Mouse (Mus musculus): ENCODE measurements around the gene Olfr934.

The Olfr934 gene

GRCm38 (mm10) chr9:38988215-38988614 is at the start of gene Olfr934:
Gene Olfr934, minus strand, starts transcription at chr9:38988315.
- in situ Hi-C loops (cut with MboI, MseI) = no loop called here

- in situ Hi-C loops (cut with MboI, MseI) = no loop called here
Observed at GRCm38 (mm10) chr9:39023277-39023676, 35.2 kb upstream of the Olfr934 start, which contains the start of gene Olfr146. Gene Olfr146, minus strand, starts transcription at chr9:39023377.

GRCm38 (mm10) chr9:38999583-38999982 is 11.5 kb upstream of the Olfr934 start, which contains the start of gene Olfr935:
Gene Olfr935, minus strand, starts transcription at chr9:38999683.
- in situ Hi-C loops (cut with MboI, MseI) = no loop called here

- in situ Hi-C loops (cut with MboI, MseI) = no loop called here
Observed at GRCm38 (mm10) chr9:38972013-38972412, 16.1 kb downstream of the Olfr934 start, which contains the start of gene Olfr933. Gene Olfr933, plus strand, starts transcription at chr9:38972313.

GRCm38 (mm10) chr9:38954124-38954416 is 34.0 kb downstream of the Olfr934 start:
- in situ Hi-C loops (cut with MboI, MseI) = no loop called here

- in situ Hi-C loops (cut with MboI, MseI) = no loop called here
Observed at GRCm38 (mm10) chr9:38953401-38954123, 34.6 kb downstream of the Olfr934 start.
